11 mouse cellular contexts compared by ENCODE assay signal in genomic region chr9:61101741-61102450, GRCm38 (mm10).
DNase-seq lines count a peak whose midpoint lies in the region; ATAC-seq and TF ChIP-seq lines count a peak whose summit lies in the region.
"Had no signal": no experiment of that assay in that cellular context is flagged by ENCODE, and none has a peak within 500 bp of the region (broad histone marks: within the 10 kb centered on the region; RNA-seq: fewer than 3 reads in every experiment).

No protein-coding gene starts in this region.

- no peak overlapping the region for H3K4me2 ChIP-seq in embryonic facial prominence, embryonic 11.5 days (ENCODE audit: low read depth, low read length)
- H3K4me2 ChIP-seq in hindbrain, embryonic 13.5 days, result no peak overlapping the region
- no peak overlapping the region for H3K4me2 ChIP-seq in midbrain, postnatal 0 days (ENCODE audit: low read depth, low read length, poor library complexity, severe bottlenecking)

- H3K9me3 ChIP-seq in embryonic facial prominence, embryonic 11.5 days (replicated peaks; ENCODE audit: control insufficient read depth, low read length), result no peaks in the 10 kb centered on the region
- no peaks in the 10 kb centered on the region for H3K9me3 ChIP-seq in hindbrain, embryonic 13.5 days
- no peaks in the 10 kb centered on the region for H3K9me3 ChIP-seq in midbrain, postnatal 0 days (ENCODE audit: low read length)

- no peak overlapping the region for H3K27ac ChIP-seq in embryonic facial prominence, embryonic 11.5 days (replicated peaks; ENCODE audit: low read depth, low read length)
- 0 out of 2 replicates have a peak overlapping the region, but pooled peaks have one; percentile 30 for H3K27ac ChIP-seq in hindbrain, embryonic 13.5 days
- H3K27ac ChIP-seq in midbrain, postnatal 0 days (ENCODE audit: low read depth, low read length), result no peak overlapping the region

- WGBS in embryonic facial prominence, embryonic 11.5 days, result 44% methylated on average over 7 of the region's 7 CpGs
- WGBS in hindbrain, embryonic 13.5 days, result 17% methylated on average over 7 of the region's 7 CpGs
- WGBS in midbrain, postnatal 0 days, result 33% methylated on average over 7 of the region's 7 CpGs

- H3K4me3 ChIP-seq in embryonic facial prominence, embryonic 11.5 days (ENCODE audit: low read depth, low read length), result no peak overlapping the region
- H3K4me3 ChIP-seq in hindbrain, embryonic 13.5 days, result no peak overlapping the region
- H3K4me3 ChIP-seq in midbrain, postnatal 0 days (ENCODE audit: low read depth, low read length), result no peak overlapping the region

- ATAC-seq in cerebellum, adult (ENCODE audit: insufficient number of reproducible peaks, low FRiP score, low TSS enrichment), result no peak
- 0 out of 2 replicates have a peak, but pooled peaks have one; percentile 44 for ATAC-seq in embryonic facial prominence, embryonic 11.5 days (replicated peaks; ENCODE audit: insufficient number of reproducible peaks, low FRiP score, low TSS enrichment, low read depth)
- no peak for ATAC-seq in hindbrain, embryonic 13.5 days (ENCODE audit: low FRiP score)
- no peak for ATAC-seq in midbrain, postnatal 0 days (ENCODE audit: low FRiP score)

- DNase-seq in cerebellum, adult 11-12 months, result peak; percentile 14
- no peak for DNase-seq in embryonic facial prominence, embryonic 11.5 days (ENCODE audit: low spot score)
- peak; percentile 54 for DNase-seq in midbrain, postnatal 0 days (ENCODE audit: low spot score)
- DNase-seq in spleen, adult 12 weeks (ENCODE audit: low spot score), result no peak
- no peak for DNase-seq in spleen, postnatal 10 days (ENCODE audit: low spot score in 2 of 2)
- DNase-seq in gastrocnemius, postnatal 36 days, result no peak
- DNase-seq: adrenal gland, postnatal 25 days; gastrocnemius, postnatal 25 days; thymus, postnatal 14 days had no signal

- intact Hi-C loops in gastrocnemius, postnatal 36 days (cut with DNase I), result no loop called here

- TF ChIP-seq CTCF in midbrain, postnatal 0 days (IDR thresholded peaks at IDR 0.05), result no peak

- no peaks in the 10 kb centered on the region for H3K4me1 ChIP-seq in embryonic facial prominence, embryonic 11.5 days (ENCODE audit: control insufficient read depth, insufficient read depth, low read length)
- peaks cover 26% of the 10 kb centered on the region for H3K4me1 ChIP-seq in hindbrain, embryonic 13.5 days (replicated peaks)
- H3K4me1 ChIP-seq in midbrain, postnatal 0 days (ENCODE audit: insufficient read depth, low read length), result no peaks in the 10 kb centered on the region

- H3K27me3 ChIP-seq in embryonic facial prominence, embryonic 11.5 days (ENCODE audit: control insufficient read depth, insufficient read depth, low read length), result no peaks in the 10 kb centered on the region
- peaks cover 20% of the 10 kb centered on the region; the same call in 1 of the 2 replicates for H3K27me3 ChIP-seq in hindbrain, embryonic 13.5 days
- no peaks in the 10 kb centered on the region for H3K27me3 ChIP-seq in midbrain, postnatal 0 days (ENCODE audit: insufficient read depth, low read length)

- H3K9ac ChIP-seq in embryonic facial prominence, embryonic 11.5 days (replicated peaks; ENCODE audit: low read length), result no peak overlapping the region
- no peak overlapping the region for H3K9ac ChIP-seq in hindbrain, embryonic 13.5 days
- H3K9ac ChIP-seq in midbrain, postnatal 0 days (replicated peaks; ENCODE audit: low read length, poor library complexity, severe bottlenecking), result no peak overlapping the region

- no peaks in the 10 kb centered on the region for H3K36me3 ChIP-seq in embryonic facial prominence, embryonic 11.5 days (replicated peaks; ENCODE audit: control insufficient read depth, insufficient read depth, low read depth, low read length)
- H3K36me3 ChIP-seq in hindbrain, embryonic 13.5 days, result no peaks in the 10 kb centered on the region
- no peaks in the 10 kb centered on the region for H3K36me3 ChIP-seq in midbrain, postnatal 0 days (ENCODE audit: insufficient read depth, low read length)

Comparison
In these comparisons a context has a peak if more than half of its experiments do, and no peak if none do; other contexts are left out.
1. DNase-seq: peak in cerebellum, adult 11-12 months (single experiment) and midbrain, postnatal 0 days (single experiment); none in embryonic facial prominence, embryonic 11.5 days (single experiment), spleen, adult 12 weeks (single experiment), spleen, postnatal 10 days (0 of 2) and gastrocnemius, postnatal 36 days (0 of 2).